Mouse (Mus musculus): ENCODE measurements around the gene Nup205.

Gene Nup205

DNA sequence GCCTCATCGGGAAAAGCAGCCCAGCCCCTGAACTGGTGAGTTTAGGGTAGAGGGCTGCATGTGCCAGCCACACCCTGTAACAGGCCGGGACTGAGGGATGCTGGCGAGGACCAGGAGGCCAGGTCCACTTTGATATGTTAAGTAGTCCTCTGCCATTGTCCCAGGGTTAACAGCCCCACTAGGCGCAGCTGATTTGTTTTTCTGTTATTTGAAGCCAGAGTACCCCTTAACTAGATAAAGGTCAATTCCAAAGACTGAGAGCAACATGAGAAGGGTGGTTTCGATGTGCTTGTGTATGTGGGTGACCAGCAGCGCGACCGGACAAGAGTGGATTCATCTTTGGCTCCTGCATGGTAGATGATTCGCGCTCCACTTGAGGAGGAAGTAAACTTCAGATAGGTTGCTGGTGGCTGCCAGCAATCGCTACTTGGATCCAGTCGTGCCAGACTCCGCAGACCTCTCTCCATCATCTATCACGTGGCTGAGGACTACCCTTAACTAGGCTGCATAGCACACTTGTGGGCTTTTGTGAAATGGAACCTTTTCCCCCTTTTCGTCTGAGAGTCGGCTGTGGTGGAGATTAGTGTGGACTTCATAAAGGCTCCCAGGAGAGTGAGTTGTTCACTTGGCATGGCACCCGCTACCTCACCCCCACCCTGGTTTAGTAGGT is 74.7 kb downstream of the Nup205 start:
- no peak for DNase-seq

DNA sequence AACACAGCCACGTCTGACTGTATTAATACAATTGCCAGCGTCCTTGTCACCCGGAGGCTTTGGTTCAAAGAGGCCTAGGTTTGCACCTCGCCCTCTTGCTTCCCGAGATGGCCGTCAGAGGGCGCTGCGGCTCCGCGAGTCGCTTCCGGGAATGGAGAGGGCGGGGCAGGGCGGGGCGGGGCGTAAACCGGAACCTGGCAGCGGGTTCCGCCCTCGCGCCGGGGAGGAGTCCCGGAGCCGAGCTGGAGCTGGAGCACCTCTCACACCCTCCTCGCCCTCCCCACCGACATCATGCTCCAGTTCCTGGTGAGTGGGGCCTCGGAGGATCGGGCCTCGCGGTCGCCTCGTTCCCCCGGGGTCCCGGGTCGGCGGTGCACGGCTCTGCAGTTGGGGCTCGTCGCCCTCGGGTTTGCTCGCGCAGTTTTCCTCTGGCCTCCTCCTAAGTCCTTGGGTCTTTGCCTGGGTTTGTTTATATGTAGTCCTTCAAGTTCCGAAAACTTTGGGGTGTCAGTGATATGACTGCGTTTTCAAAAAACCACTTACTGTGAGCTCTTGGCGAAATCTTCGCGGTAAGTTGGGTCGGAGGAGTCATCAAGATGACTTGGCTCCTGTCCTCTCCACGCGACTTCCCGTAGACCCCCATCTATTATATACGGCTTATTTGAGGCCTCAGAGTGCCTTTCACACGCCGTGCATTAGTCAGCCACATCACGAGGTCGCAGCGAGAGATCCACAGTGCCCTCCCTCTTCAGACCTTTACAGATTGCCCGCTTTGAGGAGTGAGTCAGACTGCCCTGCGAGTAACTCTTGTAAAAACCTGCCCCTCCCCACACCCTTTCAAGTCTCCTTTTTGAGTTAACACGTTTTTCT is 75.5 kb downstream of the Nup205 start:
- DNase-seq = peak; percentile 91 to 94

DNA sequence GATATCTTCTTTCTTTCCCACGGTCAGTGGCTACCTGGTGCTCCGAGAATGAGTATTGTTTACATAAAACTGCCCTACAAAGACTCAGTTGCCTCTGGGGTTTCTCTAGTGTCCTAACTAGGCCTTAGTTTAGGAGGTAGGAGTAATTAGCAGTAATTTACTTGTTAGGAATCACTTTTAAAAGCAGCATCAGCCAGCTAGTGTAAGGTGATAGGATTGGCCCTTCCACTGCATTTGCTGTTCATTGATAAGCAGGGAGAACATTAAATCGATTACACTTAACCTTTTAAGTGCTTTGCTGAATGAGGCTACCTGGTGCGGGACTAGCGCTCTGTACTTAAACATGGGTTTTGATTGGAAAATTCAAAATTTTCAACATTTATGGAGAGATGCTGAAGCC is 76.3 kb downstream of the Nup205 start:
- no peak for DNase-seq

DNA sequence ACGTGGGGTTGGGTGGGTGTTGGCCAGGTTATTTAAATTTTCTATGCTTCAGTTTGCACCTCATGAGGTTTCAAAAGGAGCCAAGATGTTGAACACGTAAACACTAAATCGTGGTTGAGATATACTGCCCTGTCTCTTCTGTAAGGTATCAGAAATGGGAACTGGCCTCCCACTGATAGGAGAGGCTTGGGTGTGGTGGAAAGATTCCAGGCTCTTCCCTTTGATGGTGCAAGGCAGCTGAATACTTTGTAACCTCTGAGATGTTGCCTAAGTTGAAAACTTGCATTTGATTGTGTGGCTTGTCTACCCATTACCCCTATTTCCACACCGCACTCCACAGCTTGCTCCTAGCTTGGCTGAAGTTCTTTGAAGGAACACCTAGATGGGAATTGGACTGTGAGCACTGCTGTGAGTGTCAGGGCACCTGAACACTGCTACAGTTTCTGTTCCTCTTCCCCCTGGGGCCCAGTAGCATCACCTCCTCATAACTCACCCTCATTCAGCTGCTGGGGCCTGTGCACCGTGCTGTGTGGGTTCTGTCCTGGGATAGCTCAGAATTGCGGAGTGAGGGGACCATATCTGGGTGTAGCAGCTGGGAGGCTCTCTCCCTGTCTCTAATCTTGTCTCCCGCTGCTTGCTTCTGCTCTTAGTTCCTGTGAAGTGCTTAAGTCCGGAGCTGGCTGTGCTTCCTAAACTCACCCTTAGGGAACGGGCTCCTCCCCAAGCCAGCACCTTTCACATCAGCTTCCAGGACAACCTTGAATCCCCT is 77.1 kb downstream of the Nup205 start:
- DNase-seq = no peak

GRCm38 (mm10) chr6:35255017-35255416 is 77.8 kb downstream of the Nup205 start:
- no peak for DNase-seq

GRCm38 (mm10) chr6:35256691-35257090 is 79.5 kb downstream of the Nup205 start:
- peak in 1 of 2 experiments; percentile 62 for DNase-seq

DNA sequence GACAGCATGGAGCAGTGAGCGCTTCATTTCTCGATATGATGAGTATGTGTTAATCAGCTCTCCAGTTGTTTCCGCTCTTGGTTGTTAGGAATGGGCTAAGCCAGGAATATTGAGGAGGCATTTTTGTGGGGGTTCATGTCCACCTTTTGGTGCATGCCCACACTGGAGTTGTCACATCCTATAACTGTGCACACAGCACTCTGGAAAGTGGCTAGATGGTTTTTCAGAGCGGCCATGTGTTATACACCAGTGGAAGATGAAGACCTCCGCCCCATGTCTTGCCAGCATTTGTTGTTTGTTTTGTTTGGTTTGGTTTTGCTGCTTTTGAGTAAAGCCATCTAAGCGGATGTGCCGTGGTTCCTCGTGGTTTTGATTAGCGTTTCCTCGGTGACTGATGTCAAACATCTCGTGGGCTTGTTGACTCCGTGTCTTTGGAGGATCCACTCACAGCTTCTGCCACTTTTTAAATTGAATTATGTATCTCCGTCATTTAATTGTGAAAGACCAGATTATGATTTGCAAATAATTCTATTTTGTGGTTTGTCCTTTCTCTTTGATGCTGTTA is 80.5 kb downstream of the Nup205 start:
- no peak for DNase-seq

DNA sequence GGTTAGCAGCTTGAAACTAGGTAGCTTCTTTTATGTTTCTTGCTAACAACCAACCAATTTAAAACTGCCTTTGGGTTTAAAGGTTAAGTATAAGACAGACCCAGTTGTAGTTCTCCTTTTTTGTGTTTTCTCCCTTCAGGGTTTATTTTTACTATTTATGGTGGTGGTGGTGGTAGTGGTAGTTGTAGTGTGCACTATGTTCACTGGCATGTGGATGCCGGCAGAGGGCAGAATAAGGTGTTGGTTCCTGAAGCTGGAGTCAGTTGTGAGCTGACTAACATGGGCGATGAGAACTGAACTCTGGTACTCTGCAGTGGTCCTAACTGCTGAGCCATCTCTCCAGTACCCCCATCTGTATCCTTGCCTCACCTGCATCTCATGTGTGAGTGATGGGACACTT is 81.7 kb downstream of the Nup205 start:
- DNase-seq = no peak

DNA sequence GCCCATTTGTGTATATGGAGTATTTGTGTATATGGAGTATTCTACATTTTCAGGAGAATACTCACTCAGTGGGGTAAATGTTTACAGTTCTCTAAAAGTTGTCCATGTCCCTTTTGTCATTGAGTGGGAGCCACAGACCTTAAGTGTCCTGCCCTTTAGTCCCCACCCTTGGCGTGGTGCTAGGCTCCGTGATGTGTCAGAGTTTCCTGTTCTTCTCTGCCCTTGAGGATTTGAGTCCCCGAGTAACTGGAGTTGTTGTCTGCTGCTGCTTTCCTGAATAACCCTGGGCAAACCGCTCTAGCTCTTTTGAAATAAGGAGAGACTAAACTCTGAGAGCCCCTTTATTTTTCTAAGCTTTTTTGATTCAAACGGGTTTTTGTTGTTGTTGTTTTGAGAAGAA is 82.3 kb downstream of the Nup205 start:
- DNase-seq = no peak

GRCm38 (mm10) chr6:35260531-35260930 is 83.3 kb downstream of the Nup205 start:
- DNase-seq = no peak

- DNase-seq = no peak
Measured at GRCm38 (mm10) chr6:35265580-35266278, 88.5 kb downstream of the Nup205 start.

- DNase-seq = no peak
Measured at GRCm38 (mm10) chr6:35268711-35269110, 91.5 kb downstream of the Nup205 start.

DNA sequence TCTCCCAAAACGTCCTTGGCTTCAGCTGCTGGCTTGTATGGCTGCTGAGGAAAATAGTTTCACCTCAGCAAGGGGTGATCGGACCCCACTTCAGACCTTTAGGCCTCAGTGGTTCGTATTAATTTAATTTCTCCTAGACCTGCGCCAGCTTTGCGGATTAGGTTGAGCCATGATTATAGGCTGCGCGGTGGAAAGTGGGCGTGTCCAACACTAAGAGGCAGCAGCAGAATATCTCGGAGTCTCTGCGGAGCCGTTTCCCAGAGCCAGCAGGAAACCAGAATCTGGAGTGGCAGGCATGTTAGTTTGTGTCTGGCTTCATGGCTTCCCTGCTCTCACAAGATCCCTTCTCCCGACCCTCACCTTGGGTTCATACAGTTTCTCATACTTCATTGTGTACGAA is 92.4 kb downstream of the Nup205 start:
- no peak for DNase-seq

- DNase-seq = peak in 1 of 2 experiments; percentile 9
Measured at GRCm38 (mm10) chr6:35271094-35271855, 94.1 kb downstream of the Nup205 start.

DNA sequence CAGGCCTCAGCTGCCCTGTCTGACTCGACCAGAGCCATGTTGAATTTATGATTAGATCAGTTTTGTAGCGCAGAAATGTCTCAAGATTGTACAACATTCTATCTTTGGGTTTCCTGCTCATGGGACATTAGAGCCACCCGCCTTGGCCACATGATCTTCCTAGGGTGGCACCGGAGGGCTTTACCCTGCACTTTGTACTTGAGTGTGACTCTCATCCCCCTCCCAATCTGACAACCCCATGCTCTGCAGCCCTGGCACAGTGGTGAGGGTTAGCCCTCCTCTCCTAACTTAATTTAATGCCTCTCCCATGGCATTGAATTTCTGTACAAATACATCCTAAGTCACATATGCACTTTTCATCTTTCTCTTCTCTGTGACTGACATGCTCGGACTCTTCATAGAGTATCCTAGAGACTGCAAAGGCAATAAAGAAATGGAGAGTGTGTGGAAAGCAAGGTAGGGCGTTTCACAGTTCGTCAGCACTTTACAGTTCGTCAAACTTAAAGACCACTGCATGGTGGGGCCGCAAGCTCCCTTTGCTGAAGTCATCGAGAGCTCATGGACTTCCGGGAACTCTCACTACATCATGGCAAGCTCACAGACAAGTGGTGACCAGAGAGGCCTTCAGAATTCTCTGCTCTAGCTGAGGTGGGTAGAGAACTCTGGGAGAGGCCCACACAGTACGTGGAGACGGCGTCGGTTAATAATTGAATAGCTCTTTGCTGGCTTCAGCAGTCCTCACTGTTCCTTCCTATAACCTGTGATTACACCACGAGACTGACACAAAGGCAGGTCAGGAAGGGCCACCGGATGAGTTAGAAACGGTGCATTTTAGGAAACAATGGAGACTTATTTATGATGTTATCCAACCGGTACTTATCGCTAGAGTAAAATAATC is 94.9 kb downstream of the Nup205 start:
- peak; percentile 62 to 74 for DNase-seq

DNA sequence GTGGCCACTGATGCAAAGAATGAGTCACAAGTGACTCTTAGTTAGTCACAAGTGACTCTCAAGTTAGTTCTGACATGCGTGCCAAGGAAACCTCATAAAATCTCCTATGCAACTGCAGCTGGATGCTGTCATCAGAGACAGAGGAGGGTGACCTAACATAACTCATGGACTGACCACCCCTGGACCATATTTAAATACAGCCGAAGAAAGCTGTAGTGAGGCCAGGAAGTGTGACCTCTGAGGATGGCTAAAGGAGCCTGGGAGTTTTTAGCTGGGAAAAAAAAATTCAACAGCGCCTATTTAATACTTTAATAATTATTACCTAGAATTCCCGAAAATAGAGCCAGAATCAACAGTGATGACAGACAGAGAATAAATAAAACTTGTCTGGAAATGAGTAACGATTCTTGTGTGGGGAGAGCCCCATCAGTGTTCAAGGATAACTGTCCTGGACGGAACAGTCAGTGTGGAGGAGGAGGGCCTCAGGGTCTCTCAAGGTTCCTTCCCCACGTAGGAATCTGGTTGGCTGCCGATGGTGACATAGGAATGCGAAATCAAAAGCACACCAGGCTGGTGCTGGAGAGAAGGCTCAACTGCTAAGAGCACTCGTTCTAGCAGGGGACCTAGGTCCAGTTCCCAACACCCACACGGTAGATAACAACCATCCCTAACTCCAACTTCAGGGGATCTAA is 96.3 kb downstream of the Nup205 start:
- DNase-seq = peak; percentile 47 to 63

- DNase-seq = no peak
Measured at GRCm38 (mm10) chr6:35277903-35278587, 100.8 kb downstream of the Nup205 start.

GRCm38 (mm10) chr6:35279306-35279705 is 102.1 kb downstream of the Nup205 start:
- DNase-seq = peak; percentile 69 to 90

GRCm38 (mm10) chr6:35288114-35288761 is 111.0 kb downstream of the Nup205 start:
- DNase-seq = peak; percentile 65 to 81

All from kidney, postnatal 25 days (tissue).